In genomic region chr5:142403694-142404093, GRCm38 (mm10) we compare ENCODE assay signal across 9 mouse cellular contexts. TPM values are rescaled to one million over a fixed set of nuclear protein-coding genes. Genes with fewer than 3 reads are reported as not detected.
A peak's percentile ranks its signal among the peaks of the same experiment; 100 is the strongest.
DNase-seq lines count a peak whose midpoint lies in the region; ATAC-seq and TF ChIP-seq lines count a peak whose summit lies in the region.
"Had no signal": no experiment of that assay in that cellular context is flagged by ENCODE, and none has a peak within 500 bp of the region (broad histone marks: within the 10 kb centered on the region; RNA-seq: fewer than 3 reads in every experiment).

No protein-coding gene starts in this region.

- TF ChIP-seq POLR2A in myocyte (IDR thresholded peaks at IDR 0.05; ENCODE audit: insufficient read length, low read depth) = no peak

- DNase-seq in kidney, postnatal 0 days (ENCODE audit: low spot score) = no peak
- no peak for DNase-seq in kidney, adult 11 months
- DNase-seq in forebrain, embryonic 11.5 days (ENCODE audit: low spot score) = no peak
- DNase-seq in urinary bladder, postnatal 25 days (ENCODE audit: low spot score) = no peak
- DNase-seq in retina, embryonic 14.5 days (ENCODE audit: low spot score) = no peak
- DNase-seq: retina, postnatal 1 day had no signal

- no peaks in the 10 kb centered on the region for H3K9me3 ChIP-seq in kidney, postnatal 0 days (replicated peaks; ENCODE audit: low read length)
- no peaks in the 10 kb centered on the region for H3K9me3 ChIP-seq in forebrain, embryonic 11.5 days (ENCODE audit: control insufficient read depth, low read length)
- no peaks in the 10 kb centered on the region for H3K9me3 ChIP-seq in intestine, embryonic 16.5 days (ENCODE audit: control insufficient read depth, low read length)

- WGBS in kidney, postnatal 0 days = 68% methylated on average over 3 of the region's 3 CpGs
- 81% methylated on average over 3 of the region's 3 CpGs for WGBS in forebrain, embryonic 11.5 days
- WGBS in intestine, embryonic 16.5 days = 47% methylated on average over 3 of the region's 3 CpGs

- no peak for ATAC-seq in kidney, postnatal 0 days (replicated peaks; ENCODE audit: low FRiP score, low read depth)
- ATAC-seq in forebrain, embryonic 11.5 days (replicated peaks; ENCODE audit: low FRiP score) = no peak
- peak; percentile 17; the same call in 1 of the 2 replicates for ATAC-seq in intestine, embryonic 16.5 days
- no peak for ATAC-seq in granulocyte monocyte progenitor cell, adult 5-6 weeks (replicated peaks; ENCODE audit: poor library complexity, severe bottlenecking)

- peaks cover 38% of the 10 kb centered on the region for H3K4me1 ChIP-seq in kidney, postnatal 0 days (replicated peaks; ENCODE audit: insufficient read depth, low read length)
- H3K4me1 ChIP-seq in forebrain, embryonic 11.5 days (replicated peaks; ENCODE audit: control insufficient read depth, insufficient read depth, low read length) = peaks cover 18% of the 10 kb centered on the region
- peaks cover 41% of the 10 kb centered on the region for H3K4me1 ChIP-seq in intestine, embryonic 16.5 days (ENCODE audit: control insufficient read depth, insufficient read depth, low read length)

- no peaks in the 10 kb centered on the region for H3K27me3 ChIP-seq in kidney, postnatal 0 days (ENCODE audit: insufficient read depth, low read length)
- no peaks in the 10 kb centered on the region for H3K27me3 ChIP-seq in forebrain, embryonic 11.5 days (ENCODE audit: control insufficient read depth, insufficient read depth, low read length)
- no peaks in the 10 kb centered on the region for H3K27me3 ChIP-seq in intestine, embryonic 16.5 days (replicated peaks; ENCODE audit: control insufficient read depth, insufficient read depth, low read length)
- H3K27me3 ChIP-seq in myocyte (ENCODE audit: control insufficient read depth, insufficient read depth, insufficient read length) = no peaks in the 10 kb centered on the region

- H3K4me3 ChIP-seq in kidney, postnatal 0 days (replicated peaks; ENCODE audit: low read depth, low read length) = no peak overlapping the region
- H3K4me3 ChIP-seq in forebrain, embryonic 11.5 days (ENCODE audit: low read depth, low read length) = peak overlapping the region; percentile 1; the same call in 1 of the 2 replicates
- no peak overlapping the region for H3K4me3 ChIP-seq in intestine, embryonic 16.5 days (ENCODE audit: low read length)
- peak overlapping the region; percentile 77 for H3K4me3 ChIP-seq in myocyte

- H3K79me2 ChIP-seq in myocyte (ENCODE audit: control insufficient read depth, insufficient read depth) = peaks cover 43% of the 10 kb centered on the region

- no peak overlapping the region for H3K9ac ChIP-seq in kidney, postnatal 0 days (ENCODE audit: low read depth, low read length)
- H3K9ac ChIP-seq in forebrain, embryonic 11.5 days (ENCODE audit: low read length) = no peak overlapping the region
- H3K9ac ChIP-seq in intestine, embryonic 16.5 days (ENCODE audit: low read depth, low read length) = no peak overlapping the region

- H3K27ac ChIP-seq in kidney, postnatal 0 days = no peak overlapping the region
- H3K27ac ChIP-seq in forebrain, embryonic 11.5 days (ENCODE audit: low read depth, low read length) = no peak overlapping the region
- H3K27ac ChIP-seq in intestine, embryonic 16.5 days (ENCODE audit: low read length) = no peak overlapping the region

- peak overlapping the region; percentile 83 for H3K4me2 ChIP-seq in kidney, postnatal 0 days (ENCODE audit: low read length)
- 0 out of 2 replicates have a peak overlapping the region, but pooled peaks have one; percentile 88 for H3K4me2 ChIP-seq in forebrain, embryonic 11.5 days (ENCODE audit: low read depth, low read length, severe bottlenecking)
- H3K4me2 ChIP-seq in intestine, embryonic 16.5 days (ENCODE audit: low read depth, low read length) = peak overlapping the region; percentile 77
- peak overlapping the region; percentile 70 for H3K4me2 ChIP-seq in myocyte (ENCODE audit: low read depth)

- TF ChIP-seq CTCF in kidney, postnatal 0 days (IDR thresholded peaks at IDR 0.05; ENCODE audit: low read depth) = no peak

- no peak overlapping the region for H3ac ChIP-seq in myocyte (ENCODE audit: control insufficient read depth, insufficient read length)

- no peaks in the 10 kb centered on the region; the same call in 1 of the 2 replicates for H3K36me3 ChIP-seq in kidney, postnatal 0 days (ENCODE audit: insufficient read depth, low read length)
- H3K36me3 ChIP-seq in forebrain, embryonic 11.5 days (ENCODE audit: control insufficient read depth, insufficient read depth, low read length) = no peaks in the 10 kb centered on the region
- peaks cover 3% of the 10 kb centered on the region; the same call in 1 of the 2 replicates for H3K36me3 ChIP-seq in intestine, embryonic 16.5 days (ENCODE audit: control insufficient read depth, insufficient read depth, low read length)
- peaks cover 4% of the 10 kb centered on the region for H3K36me3 ChIP-seq in myocyte (ENCODE audit: control insufficient read depth, insufficient read depth)

TF ChIP-seq in myocyte, 11 proteins besides CTCF, POLR2A, EP300 and RAD21:
- no peak for TF ChIP-seq TCF12 (IDR thresholded peaks at IDR 0.05; ENCODE audit: insufficient read depth, poor library complexity, severe bottlenecking)
- no peak for TF ChIP-seq MAX (IDR thresholded peaks at IDR 0.05; ENCODE audit: low read depth)
- TF ChIP-seq TCF3 (IDR thresholded peaks at IDR 0.05; ENCODE audit: insufficient read length, low read depth) = no peak
- no peak for TF ChIP-seq E2F4 (IDR thresholded peaks at IDR 0.05; ENCODE audit: insufficient read depth)
- TF ChIP-seq REST (IDR thresholded peaks at IDR 0.05; ENCODE audit: insufficient read depth, insufficient read length) = no peak
- TF ChIP-seq POLR2AphosphoS2 (IDR thresholded peaks at IDR 0.05; ENCODE audit: insufficient read length, low read depth) = no peak
- TF ChIP-seq CEBPB (IDR thresholded peaks at IDR 0.05; ENCODE audit: insufficient read depth, poor library complexity, severe bottlenecking) = no peak
- TF ChIP-seq MYOD1 (IDR thresholded peaks at IDR 0.05; ENCODE audit: control insufficient read depth in 1 of 3, insufficient read length in 2 of 3, low read depth in 2 of 3) = no peak
- no peak for TF ChIP-seq SRF (IDR thresholded peaks at IDR 0.05; ENCODE audit: control insufficient read depth, insufficient read length, low read depth)
- TF ChIP-seq USF1 (IDR thresholded peaks at IDR 0.05; ENCODE audit: low read depth) = no peak
- no peak for TF ChIP-seq MYOG (IDR thresholded peaks at IDR 0.05; ENCODE audit: control insufficient read depth in 1 of 3, insufficient read depth in 1 of 3, insufficient read length in 2 of 3, low read depth in 2 of 3)

RNA-seq across cellular contexts. Expression of gene Foxk1, which starts 2.4 kb away (rescaled TPM):
- polyA plus RNA-seq in kidney, postnatal 0 days (2015; fragmentation: Nextera tagmentation; extraction: Ambion mirVana) = 5.6 and 5.8 TPM in 2 replicates
- polyA plus RNA-seq in forebrain, embryonic 11.5 days (2014; fragmentation: Nextera tagmentation; extraction: Ambion mirVana) = 5.0 and 6.1 TPM in 2 replicates
- 1.9 and 2.0 TPM in 2 replicates for polyA plus RNA-seq in intestine, embryonic 16.5 days (2015; fragmentation: Nextera tagmentation; extraction: Ambion mirVana)
- 10.4 TPM for polyA plus RNA-seq in myocyte (2012; fragmentation: generic; extraction: Trizol)
- 18.2 and 19.0 TPM in 2 replicates for total RNA-seq in granulocyte monocyte progenitor cell, adult 5-6 weeks (2014; fragmentation: Nextera tagmentation)
- 6.1 TPM in 2 replicates for total RNA-seq in granulocyte monocyte progenitor cell, adult 5-6 weeks (2017)

Comparison
In these comparisons a context has a peak if more than half of its experiments do, and no peak if none do; other contexts are left out.
1. H3K4me3 ChIP-seq: peak in forebrain, embryonic 11.5 days (single experiment) and myocyte (single experiment); none in kidney, postnatal 0 days (single experiment) and intestine, embryonic 16.5 days (single experiment).
2. Peak in every context shown above with its lines, with median percentiles within 50 percentile points of each other: H3K4me2 ChIP-seq.